Mouse (Mus musculus): Measurements from ENCODE around the gene Gpr156. TPM values are rescaled to one million over a fixed set of nuclear protein-coding genes. Genes with fewer than 3 reads are reported as not detected.

Gene Gpr156
- polyA plus RNA-seq, 1 experiment from 2014 or later = not detected

DNA sequence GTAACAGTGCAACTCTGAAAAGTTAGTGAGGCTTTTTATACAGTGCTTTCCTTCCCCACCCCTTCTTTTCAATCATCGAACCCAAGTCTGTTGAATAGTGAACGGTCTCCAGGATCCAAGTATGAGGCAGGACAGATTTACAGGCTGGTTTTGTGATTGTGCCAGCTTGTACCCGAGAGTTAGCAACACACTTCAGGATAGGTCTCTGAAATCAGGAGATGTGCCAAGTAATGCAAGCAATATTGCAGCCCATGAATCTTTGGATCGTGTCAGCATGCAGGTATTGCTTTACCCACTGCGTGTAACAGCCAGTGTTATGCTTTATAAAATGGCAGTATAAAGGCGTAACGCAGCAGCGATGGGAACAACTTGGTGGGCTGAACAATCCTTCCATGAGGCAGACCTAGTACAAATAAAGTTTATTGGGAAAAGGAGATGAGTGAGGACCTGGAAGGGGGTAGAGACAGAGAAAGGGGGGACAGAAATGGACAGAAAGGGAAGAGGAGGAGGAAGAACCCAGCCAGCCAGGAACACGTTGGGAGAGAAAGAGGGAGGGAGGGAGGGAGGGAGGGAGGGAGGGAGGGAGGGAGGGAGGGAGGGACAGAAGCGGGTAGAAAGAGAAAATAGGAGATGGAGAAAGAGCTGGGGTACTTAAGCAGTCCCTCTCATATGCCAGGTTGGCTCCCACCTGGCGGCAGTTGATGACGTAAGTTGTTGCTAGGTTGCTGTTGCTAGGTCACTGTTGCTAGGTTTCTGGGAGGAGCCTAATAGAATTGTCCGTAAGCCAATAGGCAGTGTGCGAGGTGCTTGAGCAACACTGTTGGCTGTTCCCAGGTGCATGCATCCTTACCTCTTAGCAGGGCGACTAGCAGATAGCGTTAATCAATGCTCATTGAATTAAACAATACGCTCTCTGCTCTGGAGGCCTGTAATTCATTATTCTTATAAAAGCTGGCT is 22.1 kb downstream of the Gpr156 start:
- Histone ChIP-seq H3K27ac (no peak overlapping the region), H3K79me2 (ENCODE audit: inconsistent target) (no peaks in the 10 kb centered on the region), H3K36me3 (ENCODE audit: inconsistent target) (no peaks in the 10 kb centered on the region), H3K4me3 (ENCODE audit: inconsistent target) (no peak overlapping the region)
- WGBS (ENCODE audit: missing documents) = 91% methylated on average over 15 of the region's 17 CpGs

DNA sequence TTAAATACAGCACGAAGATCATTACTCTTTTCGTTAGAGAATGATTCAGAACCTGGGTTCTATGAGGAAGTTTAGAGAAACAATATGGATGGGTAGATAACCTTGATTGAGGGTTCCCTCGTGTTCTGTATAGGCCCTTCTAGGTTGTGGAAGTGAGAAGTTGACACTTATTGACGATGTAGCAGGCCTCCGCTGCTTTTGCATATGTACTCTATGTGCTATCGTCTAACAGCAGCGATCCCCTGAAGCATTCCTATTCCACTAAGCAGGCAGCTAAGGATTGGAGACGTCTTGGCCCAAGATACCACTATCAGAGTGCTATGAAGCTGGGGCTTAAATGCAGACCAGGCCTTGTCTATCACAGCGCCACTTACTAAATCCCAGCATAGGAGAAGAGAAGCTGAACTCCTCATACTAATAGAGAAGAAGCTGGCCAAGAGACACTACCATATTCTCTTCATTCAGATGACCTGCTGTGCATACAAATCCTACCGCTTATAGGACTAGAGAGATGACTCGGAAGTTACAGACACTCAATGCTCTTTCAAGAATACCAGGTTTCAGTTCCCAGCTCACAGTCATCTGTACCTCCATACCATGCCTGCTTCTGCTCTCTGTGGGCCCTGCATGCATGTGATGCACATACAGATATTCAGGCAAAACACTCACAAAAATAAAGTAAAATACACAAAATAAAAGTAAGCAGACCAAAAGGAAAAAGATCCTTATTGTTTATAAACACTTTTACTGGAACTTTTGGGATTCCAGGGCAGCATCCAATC is 23.0 kb downstream of the Gpr156 start:
- Histone ChIP-seq H3K36me3 (ENCODE audit: inconsistent target) (no peaks in the 10 kb centered on the region), H3K4me3 (ENCODE audit: inconsistent target) (no peak overlapping the region), H3K27ac (no peak overlapping the region), H3K79me2 (ENCODE audit: inconsistent target) (no peaks in the 10 kb centered on the region)
- 84% methylated on average over 11 of the region's 11 CpGs for WGBS (ENCODE audit: missing documents)

DNA sequence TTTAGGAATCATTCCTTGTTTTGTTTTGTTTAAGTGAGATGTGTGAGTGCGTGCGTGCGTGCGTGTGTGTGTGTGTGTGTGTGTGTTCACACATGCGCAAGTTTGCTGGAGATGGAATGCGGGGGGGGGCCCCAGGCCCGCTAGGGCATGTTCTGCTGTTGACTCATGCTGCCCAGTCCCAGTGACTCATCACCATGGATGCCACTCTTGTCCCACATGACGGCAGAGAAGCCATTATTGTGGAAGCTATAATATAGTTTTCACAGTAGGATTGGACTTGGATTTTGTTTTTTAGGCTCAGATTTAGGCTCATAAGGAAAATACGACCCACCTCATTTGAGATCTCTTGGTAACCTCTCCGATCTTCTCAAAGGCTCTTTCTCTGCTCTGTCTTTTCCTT is 24.0 kb downstream of the Gpr156 start:
- H3K27ac ChIP-seq = no peak overlapping the region
- no peaks in the 10 kb centered on the region for H3K79me2 ChIP-seq (ENCODE audit: inconsistent target)
- WGBS (ENCODE audit: missing documents) = 92% methylated on average over 10 of the region's 10 CpGs
- no peaks in the 10 kb centered on the region for H3K36me3 ChIP-seq (ENCODE audit: inconsistent target)
- no peak overlapping the region for H3K4me3 ChIP-seq (ENCODE audit: inconsistent target)

DNA sequence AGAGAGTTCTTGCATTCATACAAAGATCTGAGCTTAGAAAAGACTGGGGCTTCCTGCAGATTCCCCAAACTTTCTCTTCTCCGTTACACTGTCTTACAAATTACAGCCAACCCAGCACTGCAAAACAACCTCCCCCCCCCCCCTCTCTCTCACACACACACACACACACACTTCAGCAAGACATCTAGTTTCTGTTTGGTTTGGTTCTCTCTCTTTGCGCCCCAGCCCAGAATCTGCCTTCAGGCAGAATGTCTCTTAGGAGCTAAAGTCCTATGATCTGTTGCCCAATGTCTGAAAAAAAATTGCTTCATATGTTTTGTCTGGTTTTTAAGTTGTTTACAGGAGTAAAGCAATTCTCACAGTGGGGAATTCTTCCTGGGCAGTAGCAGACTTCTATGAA is 27.4 kb downstream of the Gpr156 start:
- WGBS (ENCODE audit: missing documents) = 65% methylated on average over 2 of the region's 2 CpGs
- Histone ChIP-seq H3K27ac (no peak overlapping the region), H3K36me3 (ENCODE audit: inconsistent target) (no peaks in the 10 kb centered on the region), H3K79me2 (ENCODE audit: inconsistent target) (no peaks in the 10 kb centered on the region), H3K4me3 (ENCODE audit: inconsistent target) (no peak overlapping the region)

DNA sequence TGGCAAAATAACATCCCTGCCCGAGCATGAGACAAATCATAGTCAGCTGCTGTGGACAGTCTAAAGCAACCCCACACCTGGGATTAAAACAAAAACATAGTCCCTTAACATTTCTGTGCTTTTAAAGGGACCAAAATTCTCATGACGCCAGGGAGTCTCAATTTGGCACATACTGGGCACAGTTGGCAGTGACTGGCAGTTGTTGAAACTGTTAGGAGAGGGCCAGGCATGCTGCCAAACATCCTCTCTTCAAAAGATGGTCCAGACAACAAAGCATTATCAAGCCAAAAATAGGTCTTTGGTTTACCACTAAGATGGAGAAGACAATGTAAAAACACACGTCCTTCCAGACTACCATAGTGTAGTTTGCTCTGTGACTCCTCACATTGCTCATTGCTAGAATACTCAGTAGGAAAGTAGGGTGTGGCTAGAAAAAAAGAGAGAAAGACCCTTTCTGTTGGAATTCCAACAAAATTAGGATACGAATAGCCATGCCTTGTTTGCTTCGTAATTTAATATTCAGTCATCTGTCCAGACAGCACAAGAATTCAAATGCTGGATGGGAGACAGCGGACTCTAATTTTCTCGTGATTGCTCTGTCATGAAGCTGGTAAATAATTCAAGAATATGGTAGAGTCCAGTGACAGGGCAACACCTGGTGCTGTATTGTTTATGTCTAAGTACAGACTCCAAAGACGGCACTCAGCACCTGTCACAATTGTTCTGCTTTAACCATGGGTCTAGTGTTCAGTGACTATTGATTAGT is 28.9 kb downstream of the Gpr156 start:
- WGBS (ENCODE audit: missing documents) = 78% methylated on average over 8 of the region's 8 CpGs
- Histone ChIP-seq H3K79me2 (ENCODE audit: inconsistent target) (no peaks in the 10 kb centered on the region), H3K36me3 (ENCODE audit: inconsistent target) (no peaks in the 10 kb centered on the region), H3K27ac (no peak overlapping the region), H3K4me3 (ENCODE audit: inconsistent target) (no peak overlapping the region)

DNA sequence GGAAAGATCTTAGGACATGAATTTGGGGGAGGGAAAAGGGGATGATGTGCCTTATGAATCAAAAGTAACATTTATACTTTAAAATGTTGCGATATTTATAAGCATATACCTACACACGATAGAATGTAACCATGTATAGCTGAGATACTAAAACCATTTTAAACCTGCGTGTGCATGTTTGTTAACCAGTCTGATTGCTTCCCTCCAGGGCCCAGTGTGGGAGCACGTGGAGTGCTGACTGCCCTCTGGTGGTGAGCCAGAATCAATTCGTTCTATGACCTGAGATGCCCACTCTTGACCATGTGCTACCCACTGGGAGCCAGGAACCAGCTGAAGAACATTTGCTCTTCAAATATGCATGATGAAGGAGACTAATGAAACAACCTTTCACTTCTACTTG is 30.9 kb downstream of the Gpr156 start:
- WGBS (ENCODE audit: missing documents) = 8% methylated on average over 4 of the region's 5 CpGs
- Histone ChIP-seq H3K27ac (no peak overlapping the region), H3K4me3 (ENCODE audit: inconsistent target) (no peak overlapping the region), H3K79me2 (ENCODE audit: inconsistent target) (no peaks in the 10 kb centered on the region), H3K36me3 (ENCODE audit: inconsistent target) (no peaks in the 10 kb centered on the region)

DNA sequence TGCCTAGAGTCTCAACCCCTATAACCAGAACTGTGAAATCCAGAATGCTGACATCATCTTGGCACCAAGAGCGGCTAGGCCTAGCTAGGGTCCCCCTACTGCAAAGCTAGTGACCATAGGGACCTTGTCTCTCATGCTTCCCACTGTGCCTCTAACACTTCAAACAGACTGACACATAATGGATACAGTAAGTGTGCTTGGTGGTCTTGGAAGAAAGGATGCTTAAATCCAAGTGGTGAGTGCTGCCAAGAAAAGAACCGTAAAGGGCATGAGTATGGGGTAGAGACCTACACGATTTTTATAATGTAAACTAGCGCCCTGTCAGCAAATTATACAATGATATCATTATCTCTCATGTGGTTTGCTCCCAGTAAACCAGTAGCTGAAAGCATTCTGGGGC is 32.1 kb downstream of the Gpr156 start:
- 91% methylated on average over 4 of the region's 4 CpGs for WGBS (ENCODE audit: missing documents)
- Histone ChIP-seq H3K79me2 (ENCODE audit: inconsistent target) (no peaks in the 10 kb centered on the region), H3K27ac (no peak overlapping the region), H3K36me3 (ENCODE audit: inconsistent target) (no peaks in the 10 kb centered on the region), H3K4me3 (ENCODE audit: inconsistent target) (no peak overlapping the region)

DNA sequence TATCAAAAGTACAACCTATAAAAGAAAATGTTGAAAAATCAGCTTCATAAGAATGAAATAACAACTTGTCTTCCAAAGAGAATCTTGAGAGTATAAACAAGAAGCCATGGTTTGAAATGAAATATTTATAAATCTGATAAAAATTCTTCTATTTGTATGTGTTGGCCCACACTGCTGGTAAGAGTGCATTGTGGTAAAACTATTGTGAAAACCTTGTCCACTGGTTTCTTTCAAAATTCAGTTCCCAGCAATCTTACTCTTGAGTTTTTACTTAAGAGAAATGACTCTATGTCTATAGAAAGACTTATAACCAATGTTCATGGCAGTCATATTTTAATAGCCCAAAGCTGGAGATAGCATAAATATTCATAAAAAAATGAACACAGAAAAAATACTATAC is 34.9 kb downstream of the Gpr156 start:
- Histone ChIP-seq H3K36me3 (ENCODE audit: inconsistent target) (no peaks in the 10 kb centered on the region), H3K79me2 (ENCODE audit: inconsistent target) (no peaks in the 10 kb centered on the region), H3K4me3 (ENCODE audit: inconsistent target) (no peak overlapping the region), H3K27ac (no peak overlapping the region)

DNA sequence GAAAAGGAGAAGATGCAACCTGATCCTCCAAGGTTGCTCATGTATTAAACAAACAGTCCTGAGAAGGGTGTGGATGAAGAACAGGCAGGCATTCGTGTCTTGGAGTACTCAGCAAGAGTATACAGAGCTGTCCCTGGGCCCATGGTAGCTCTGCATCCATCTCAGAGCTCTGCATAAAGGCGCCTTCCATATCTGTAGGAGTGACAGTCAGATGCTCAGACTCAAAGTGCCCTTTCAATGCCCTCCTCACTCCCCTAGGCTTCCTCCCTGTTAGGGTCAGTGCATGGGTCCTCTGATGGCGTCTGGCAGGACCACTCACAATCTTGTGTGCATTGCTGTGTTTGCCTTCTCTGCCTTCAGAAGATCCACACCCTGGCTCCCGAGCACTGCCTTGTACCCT is 36.9 kb downstream of the Gpr156 start:
- Histone ChIP-seq H3K79me2 (ENCODE audit: inconsistent target) (no peaks in the 10 kb centered on the region), H3K4me3 (ENCODE audit: inconsistent target) (no peak overlapping the region), H3K36me3 (ENCODE audit: inconsistent target) (no peaks in the 10 kb centered on the region), H3K27ac (no peak overlapping the region)
- WGBS (ENCODE audit: missing documents) = 85% methylated on average over 4 of the region's 4 CpGs

DNA sequence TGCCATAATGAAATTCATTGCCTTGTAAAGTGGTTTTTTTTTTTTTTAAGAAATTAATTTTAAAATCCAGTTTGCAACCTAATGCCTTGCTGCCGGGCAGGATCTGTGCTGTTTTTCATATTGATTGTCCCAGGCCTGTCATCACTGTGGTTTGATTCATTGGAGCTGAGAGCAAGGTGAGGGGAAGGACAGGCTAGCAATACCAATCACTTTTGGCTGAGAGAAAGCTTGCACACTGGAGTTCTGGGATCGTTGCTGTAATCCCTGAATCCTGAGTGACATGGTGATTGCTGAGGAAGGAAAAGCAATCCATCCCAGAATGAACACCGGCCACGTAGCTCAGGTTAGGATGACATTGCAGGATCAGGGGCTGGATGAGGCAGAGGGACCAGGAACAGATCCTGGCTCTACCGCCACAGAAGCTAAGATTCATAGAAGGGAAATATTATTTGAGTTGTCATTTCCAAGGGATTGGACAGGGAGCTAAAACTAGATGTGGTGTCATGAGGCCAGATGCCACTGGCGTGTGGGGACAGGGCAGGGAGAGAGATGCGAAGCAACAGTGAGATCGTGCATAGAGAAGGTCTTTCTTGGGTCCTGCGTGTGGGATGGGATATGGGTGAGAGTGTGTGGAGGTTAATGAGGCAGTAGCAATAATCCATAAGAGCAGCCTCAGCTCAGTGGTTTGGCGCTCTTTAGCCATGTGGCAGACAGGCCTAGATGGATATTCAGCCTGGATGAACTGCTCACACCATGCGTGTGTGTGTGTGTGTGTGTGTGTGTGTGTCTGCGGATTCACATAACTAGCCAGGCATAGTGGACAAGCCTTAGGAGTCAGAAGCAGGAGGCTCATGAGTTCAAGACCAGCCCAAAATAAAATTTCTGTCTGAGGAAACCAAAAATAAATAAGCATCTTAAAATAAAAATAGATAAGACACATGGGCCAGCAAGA is 38.0 kb downstream of the Gpr156 start:
- no peak overlapping the region for H3K4me3 ChIP-seq (ENCODE audit: inconsistent target)
- no peak overlapping the region for H3K27ac ChIP-seq
- 94% methylated on average over 11 of the region's 12 CpGs for WGBS (ENCODE audit: missing documents)
- H3K79me2 ChIP-seq (ENCODE audit: inconsistent target) = no peaks in the 10 kb centered on the region
- H3K36me3 ChIP-seq (ENCODE audit: inconsistent target) = no peaks in the 10 kb centered on the region

DNA sequence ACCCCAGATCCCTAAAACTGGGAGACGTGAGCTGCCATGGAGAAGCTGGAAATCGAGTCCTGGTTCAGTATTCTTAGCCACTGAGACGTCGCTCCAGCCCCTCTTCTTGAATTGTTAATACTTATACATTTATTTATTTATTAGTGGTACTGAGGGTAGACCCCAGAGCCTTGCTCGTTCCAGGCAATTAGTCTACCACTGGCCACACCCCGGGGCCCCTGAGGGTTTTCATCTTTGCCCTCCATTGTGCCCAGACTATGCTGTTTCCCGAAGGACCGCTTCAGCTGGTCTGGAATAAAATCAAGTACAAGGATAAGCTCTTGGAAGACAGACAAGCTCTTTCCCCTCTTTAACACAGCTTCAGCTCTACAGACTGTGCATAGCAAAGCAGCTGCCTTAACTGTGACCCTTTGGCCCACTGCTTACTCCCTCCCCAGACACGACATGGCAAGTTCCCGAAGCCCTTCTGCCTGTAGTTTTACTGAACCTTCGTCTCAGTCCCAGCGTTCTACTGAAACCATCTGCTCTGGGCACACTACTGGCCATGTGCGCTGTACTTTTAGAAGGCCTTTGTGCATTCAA is 39.1 kb downstream of the Gpr156 start:
- WGBS (ENCODE audit: missing documents) = 91% methylated on average over 13 of the region's 13 CpGs
- H3K4me3 ChIP-seq (ENCODE audit: inconsistent target) = no peak overlapping the region
- no peaks in the 10 kb centered on the region for H3K79me2 ChIP-seq (ENCODE audit: inconsistent target)
- H3K36me3 ChIP-seq (ENCODE audit: inconsistent target) = no peaks in the 10 kb centered on the region
- H3K27ac ChIP-seq = no peak overlapping the region

DNA sequence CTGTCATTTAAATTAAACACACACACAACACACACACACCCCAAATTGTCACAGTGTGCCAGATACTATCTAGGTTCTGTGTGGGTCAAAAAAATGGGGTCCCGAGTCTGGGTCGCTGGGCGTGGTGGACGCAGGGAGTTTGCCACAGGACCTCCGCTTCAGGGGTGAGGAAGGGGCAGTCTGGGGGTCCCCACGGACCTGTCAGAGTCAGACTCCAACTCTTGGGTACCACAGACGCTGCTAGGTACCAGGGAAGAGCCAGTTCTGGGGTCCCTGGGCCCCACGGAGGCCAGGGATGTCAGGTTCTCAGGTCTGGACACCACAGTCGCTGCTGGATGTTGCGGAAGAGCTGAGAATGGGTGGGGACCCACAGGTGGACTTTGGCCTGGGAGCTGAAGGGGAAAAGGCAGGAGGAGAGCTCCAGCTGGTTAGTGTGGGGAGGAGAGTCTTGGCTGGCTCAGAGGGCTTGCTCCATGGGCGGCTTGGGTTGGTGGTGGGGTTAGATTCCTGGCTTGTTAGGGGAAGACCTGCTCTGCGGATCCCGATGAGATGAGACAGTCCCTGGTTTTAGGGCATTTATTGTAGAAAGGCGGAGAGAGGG is 39.9 kb downstream of the Gpr156 start:
- Histone ChIP-seq H3K27ac (no peak overlapping the region), H3K79me2 (ENCODE audit: inconsistent target) (no peaks in the 10 kb centered on the region), H3K4me3 (ENCODE audit: inconsistent target) (no peak overlapping the region), H3K36me3 (ENCODE audit: inconsistent target) (no peaks in the 10 kb centered on the region)
- 90% methylated on average over 14 of the region's 14 CpGs for WGBS (ENCODE audit: missing documents)

DNA sequence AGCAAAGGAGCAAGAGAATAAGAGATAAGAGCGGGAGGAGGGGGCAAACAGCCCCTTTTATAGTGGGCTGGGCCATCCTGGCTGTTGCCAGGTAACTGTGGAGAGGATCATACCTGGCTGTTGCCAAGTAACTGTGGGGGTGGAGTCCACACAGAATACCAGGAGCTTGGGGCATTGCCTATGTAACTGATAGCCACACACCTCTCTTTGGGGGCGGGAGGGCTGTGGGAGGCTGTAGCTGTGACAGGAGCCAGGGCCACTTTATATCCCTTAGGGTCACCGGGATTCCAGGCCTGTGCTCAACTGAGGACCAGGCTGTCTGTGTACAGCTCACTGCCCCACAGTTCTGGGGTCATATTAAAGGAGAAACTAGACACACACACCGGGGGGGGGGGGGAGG is 40.5 kb downstream of the Gpr156 start:
- WGBS (ENCODE audit: missing documents) = 93% methylated on average over 3 of the region's 4 CpGs
- H3K36me3 ChIP-seq (ENCODE audit: inconsistent target) = no peaks in the 10 kb centered on the region
- H3K4me3 ChIP-seq (ENCODE audit: inconsistent target) = no peak overlapping the region
- no peak overlapping the region for H3K27ac ChIP-seq
- H3K79me2 ChIP-seq (ENCODE audit: inconsistent target) = no peaks in the 10 kb centered on the region
